Mouse (Mus musculus) cerebellum, adult 11-12 months (tissue): ENCODE data around the gene Dnhd1.

Experiments
- DNase-seq: peaks from one replicate; pipeline ENCODE4 v3.0.0; 2022

The Dnhd1 gene

GRCm38 (mm10) chr7:105650639-105651435 is at the start of gene Dnhd1:
Gene Dnhd1 (plus strand): TSS chr7:105650827.
- peak; percentile 76 for DNase-seq

DNA sequence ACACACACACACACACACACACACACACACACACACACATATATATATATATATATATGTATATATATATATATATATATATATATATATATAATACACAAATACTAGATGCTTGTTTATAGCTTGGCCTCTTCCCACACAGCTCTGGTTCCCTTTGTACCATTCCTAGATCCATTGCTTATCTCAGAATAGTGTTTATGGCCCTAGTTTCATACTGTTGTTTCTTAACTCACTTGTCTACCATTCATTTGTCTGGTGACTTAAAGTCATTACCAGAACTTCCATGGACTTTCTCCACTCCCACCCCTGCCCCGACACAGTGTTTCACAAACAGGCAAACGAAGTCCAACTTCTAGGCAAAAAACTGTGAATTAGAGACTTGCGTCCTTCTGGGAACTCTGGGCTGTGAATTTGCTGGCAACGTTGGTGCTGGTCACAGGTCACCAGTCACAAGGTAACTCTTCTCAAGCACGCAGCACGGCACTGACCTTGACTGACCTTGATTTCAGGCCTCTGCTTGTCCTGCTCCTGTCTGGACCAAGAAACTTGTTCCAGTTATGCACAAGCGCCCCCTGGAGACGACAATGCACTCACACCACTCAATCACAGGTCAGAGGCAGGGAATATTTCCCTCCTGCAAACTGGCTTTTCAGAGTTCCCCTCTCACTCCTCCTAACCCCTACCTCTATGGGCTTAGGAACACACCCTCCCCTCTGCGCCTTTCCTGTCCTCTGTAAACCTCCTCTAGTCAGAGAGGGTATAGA is 47.6 kb upstream of the Dnhd1 start:
- DNase-seq, result peak; percentile 69

- no peak for DNase-seq
Observed at GRCm38 (mm10) chr7:105608467-105608866, 42.2 kb upstream of the Dnhd1 start.

- no peak for DNase-seq
Observed at GRCm38 (mm10) chr7:105611767-105612166, 38.9 kb upstream of the Dnhd1 start.

DNA sequence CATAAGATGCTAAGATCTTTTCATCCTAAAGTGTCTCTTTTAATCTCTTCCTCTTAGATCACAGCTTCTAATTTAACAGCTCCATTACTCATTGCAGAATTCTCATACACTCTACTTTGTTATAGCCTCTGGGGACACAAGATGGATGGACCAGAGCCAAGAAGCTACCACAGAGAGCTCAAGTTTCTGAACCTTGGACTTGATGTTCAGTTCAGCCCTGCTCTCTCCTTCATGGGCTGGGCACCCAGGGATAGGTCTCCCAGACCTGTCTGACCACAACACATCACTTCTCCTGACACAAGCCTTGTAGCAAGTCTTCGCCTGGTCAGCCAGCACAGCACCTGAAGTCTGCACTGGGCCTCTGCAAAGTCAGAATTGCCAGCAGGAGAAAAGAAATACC is 36.2 kb upstream of the Dnhd1 start:
- no peak for DNase-seq

GRCm38 (mm10) chr7:105615720-105616119 is 34.9 kb upstream of the Dnhd1 start:
- DNase-seq, result no peak

GRCm38 (mm10) chr7:105616561-105616960 is 34.1 kb upstream of the Dnhd1 start:
- DNase-seq, result no peak

DNA sequence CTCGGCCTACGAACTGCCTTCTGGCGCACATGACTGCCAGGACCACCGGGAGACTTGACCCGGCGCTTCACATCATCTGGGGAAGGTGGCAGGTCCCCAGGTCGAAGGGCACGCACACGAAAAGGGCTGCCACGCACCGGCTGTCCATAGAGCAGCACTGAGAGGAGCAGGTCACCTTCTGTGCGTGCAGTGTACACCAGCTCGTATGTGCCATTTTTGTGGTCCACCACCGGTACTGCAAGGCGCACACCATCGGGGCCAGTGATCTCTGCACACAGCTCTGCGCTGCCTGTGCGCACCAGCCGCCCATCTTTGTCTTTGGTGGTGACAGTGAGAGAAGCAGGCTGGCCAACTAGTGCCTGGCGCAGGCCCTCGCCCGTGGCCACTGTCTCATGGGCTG is 32.8 kb upstream of the Dnhd1 start:
- DNase-seq, result no peak

DNA sequence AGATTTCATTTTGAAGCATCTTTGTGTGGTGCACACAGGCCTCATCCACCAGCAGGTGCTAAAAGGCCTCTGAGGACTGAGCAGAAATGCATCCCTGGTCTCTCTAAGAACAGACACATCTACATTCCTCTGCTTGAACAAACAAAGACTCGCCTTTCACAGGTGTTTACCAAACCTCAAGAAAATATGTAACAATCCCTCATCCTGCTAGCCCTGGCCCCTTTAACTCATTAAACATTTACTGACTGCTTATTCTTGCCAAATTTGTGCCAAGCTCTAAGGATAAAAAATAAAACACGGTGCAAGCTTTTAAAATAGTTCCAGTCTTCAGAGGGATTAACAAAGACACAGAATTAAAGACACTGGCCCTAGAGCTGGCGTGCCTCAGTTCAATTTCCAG is 30.9 kb upstream of the Dnhd1 start:
- no peak for DNase-seq

- DNase-seq, result no peak
Observed at GRCm38 (mm10) chr7:105621053-105621452, 29.6 kb upstream of the Dnhd1 start.

DNA sequence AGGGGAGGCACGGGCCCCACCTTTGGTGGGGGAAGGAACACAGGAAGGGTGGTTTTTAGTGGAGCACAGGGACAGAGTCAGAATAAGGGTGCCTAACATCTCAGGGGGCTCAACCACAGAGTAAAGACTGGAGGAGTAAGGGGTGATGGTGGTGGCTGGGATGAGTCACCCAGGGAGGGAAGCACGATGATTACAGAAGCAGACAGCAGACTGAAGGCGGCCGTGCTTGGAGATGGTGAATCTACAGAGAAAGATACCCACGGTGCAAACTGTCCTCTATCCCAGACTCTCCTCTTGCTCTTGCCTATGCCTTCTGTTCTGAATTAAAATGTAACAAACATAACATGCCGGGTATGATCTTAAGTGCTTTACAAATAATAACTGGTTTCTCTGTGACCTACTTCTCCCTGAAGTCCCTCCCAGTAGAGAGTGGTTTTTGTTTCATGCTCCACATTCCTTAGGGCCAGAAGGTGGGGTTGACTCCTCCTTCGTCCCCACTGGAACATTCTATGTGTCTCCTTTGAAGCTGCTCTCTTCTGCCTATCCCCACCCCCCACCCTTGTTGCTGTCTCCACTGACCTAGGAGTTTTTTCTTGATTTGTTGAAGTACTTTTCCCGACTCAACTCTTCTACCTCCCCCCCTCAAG is 28.9 kb upstream of the Dnhd1 start:
- DNase-seq, result no peak

DNA sequence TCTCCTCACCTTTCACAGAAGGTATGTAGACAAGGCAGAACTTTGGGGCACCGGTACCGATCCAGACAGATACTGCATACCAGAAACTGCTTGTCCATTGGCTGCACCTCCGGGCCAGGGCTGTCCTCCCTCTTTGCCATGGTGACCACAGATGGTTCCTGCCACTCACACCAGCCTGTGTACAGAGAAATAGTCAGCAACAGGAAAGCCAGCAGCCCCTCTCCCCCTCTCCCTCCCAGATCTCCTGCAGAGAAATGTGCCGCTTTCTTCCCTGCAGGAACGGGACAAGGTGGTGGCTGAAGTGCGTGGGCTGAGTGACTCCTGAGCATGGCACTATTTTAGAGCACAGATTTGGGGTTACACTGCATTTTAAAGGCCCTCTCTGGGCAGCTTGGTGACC is 25.2 kb upstream of the Dnhd1 start:
- DNase-seq, result peak; percentile 86

DNA sequence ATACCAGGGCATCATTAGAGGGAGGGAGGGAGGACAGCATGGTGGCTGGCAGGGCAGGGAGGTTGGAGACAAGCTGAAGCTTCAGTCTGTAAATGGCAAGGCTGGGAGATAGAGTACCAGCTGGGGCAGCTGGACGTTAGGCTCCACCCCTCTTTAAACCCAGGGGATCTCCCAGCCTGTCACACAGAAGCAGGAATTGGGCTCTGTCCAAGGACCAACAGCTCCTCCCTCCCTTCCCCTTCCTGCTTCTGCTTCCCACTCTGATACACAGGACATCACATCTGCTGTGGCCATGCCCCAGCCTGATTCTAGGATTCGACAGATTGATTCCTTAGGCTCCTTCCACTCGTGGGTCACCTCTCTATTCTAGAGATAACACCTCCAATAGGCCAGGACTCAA is 22.0 kb upstream of the Dnhd1 start:
- DNase-seq, result peak; percentile 58

- peak; percentile 87 for DNase-seq
Observed at GRCm38 (mm10) chr7:105632551-105632972, 18.1 kb upstream of the Dnhd1 start.

DNA sequence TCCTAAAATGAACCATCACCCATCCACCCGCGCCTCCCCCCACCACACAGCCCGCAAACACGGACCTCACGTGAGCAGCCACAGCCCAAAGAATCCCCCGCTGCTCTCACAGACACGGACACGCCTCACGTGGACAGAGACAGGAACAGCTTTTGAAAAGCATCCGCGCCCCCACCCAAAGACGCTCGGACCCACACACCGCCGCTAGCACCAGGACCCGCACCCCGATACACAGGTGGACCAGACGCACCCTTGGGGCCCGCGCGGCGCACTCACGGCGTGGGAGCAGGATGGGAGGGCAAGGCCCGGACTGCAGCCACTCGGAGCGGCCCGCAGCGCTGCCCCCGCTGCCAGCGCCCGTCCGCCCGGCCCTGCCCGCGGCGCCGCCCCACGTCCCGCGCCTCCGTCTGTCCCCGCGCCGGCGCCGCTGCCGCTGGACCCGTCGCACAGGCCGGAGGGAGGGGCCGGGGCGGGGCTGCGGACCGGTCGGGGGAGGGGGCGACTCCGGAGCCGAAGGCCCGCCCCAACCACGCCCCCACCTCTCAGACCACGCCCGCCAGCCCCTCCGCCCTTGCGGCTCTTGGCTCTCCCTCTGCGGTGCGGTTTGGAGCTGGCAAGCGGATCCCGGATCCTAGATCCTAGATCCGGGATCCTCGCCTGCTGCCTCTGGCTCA is 17.4 kb upstream of the Dnhd1 start, which contains the start of gene Trim3:
Trim3 (minus strand) TSS at position 445 of the 674 bp plus-strand sequence.
- DNase-seq, result peak; percentile 92

- no peak for DNase-seq
Observed at GRCm38 (mm10) chr7:105633801-105634135, 16.9 kb upstream of the Dnhd1 start.

DNA sequence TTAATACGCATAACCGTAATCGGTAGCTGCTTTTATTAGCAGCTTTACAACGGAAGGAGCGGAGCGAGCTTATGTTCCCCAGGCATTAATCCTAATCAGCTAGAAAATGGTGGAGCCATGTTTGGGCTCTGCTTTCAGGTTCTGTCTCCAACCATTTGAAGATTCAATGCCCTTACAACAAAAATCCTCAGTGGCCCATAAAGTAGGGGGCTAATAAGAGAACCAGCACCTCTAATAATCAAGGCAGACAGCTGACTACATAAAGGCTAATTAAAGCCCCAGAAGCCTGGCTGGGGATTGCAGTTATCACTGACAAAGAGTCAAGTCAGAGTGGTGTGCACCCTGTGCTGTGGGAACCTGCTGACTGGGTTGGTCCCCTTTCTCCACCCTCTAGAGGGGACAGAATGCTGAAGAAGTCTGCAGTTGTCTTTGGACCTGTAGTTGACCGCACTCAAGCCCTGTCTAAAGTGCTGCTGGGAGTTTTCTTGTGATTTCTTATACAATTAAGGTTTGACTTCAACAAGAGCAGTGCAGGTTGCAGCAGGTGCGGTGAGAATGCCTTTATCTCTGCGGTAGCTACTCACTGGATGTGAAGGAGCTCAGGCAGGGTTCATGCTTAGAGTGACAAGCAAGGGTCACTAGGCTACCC is 16.2 kb upstream of the Dnhd1 start:
- no peak for DNase-seq

DNA sequence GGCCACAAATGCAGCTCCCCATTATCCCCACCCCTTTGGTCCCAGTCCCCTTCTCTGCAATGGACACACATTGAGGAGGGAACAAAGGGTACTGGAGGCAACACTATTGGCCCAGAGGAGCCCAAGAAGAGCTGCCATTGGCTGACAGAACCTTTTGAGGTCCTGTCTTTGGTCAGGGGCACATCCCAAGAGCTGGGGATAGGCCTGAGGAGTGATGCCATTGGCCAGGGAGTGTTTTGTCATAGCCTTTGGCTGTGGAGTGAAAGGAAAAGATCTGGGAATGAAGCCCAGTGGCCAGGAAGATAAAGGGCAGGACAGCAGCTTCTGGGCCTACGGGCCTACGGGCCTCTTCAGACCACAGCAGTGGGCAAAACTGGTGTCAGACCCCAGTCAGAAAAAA is 14.9 kb upstream of the Dnhd1 start:
- DNase-seq, result no peak

DNA sequence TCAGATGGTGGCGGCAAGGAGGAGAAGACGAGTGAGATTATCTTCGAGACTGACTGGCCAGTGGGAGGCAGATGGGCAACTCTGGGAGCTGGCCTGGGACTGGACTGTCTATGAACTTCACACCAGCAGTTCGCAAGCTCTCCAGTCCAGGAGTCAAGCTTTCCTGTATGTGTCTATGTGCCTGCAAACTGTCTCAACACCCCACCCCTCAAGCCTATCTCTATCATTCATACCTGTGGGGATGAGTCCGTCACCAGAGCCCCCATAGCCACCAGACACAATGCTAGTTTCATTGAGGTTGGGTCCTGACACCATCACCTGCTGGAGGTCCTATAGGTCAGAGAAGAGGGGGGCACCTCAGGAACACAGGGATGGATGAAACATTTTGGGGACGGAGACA is 11.9 kb upstream of the Dnhd1 start:
- peak; percentile 45 for DNase-seq

- peak; percentile 65 for DNase-seq
Observed at GRCm38 (mm10) chr7:105639304-105639703, 11.3 kb upstream of the Dnhd1 start.

- no peak for DNase-seq
Observed at GRCm38 (mm10) chr7:105639756-105640155, 10.9 kb upstream of the Dnhd1 start, which contains the start of gene Timm10b. Gene Timm10b (plus strand): TSS chr7:105640056.

- peak; percentile 98 for DNase-seq
Observed at GRCm38 (mm10) chr7:105640233-105640893, 10.3 kb upstream of the Dnhd1 start, which contains the start of the genes Arfip2 and Gm45799. Gene Arfip2 (minus strand): TSS chr7:105640416. Gene Gm45799 (plus strand): TSS chr7:105640552.
